Mouse (Mus musculus) limb, embryonic 14.5 days (tissue): ENCODE results near the gene Frmd3. TPM values are rescaled to one million over a fixed set of nuclear protein-coding genes. Genes with fewer than 3 reads are reported as not detected.
"Not testable (repeated sequence)": the region's sequence is repeated elsewhere in the genome, so short reads cannot be mapped to it uniquely, and the experiment has no call there.

Experiments
- ATAC-seq: fragments of 200-750 bp; cut with Nextera tagmentation; 2 replicates; pipeline ENCODE4 v1.8.0; 2017; ENCODE audit warnings: low read depth, moderate number of reproducible peaks, moderate TSS enrichment; ENCODE audit not compliant: low FRiP score
- DNase-seq: peaks from one replicate; pipeline ENCODE4 v3.0.0-alpha.2; 2015; ENCODE audit warnings: low spot score
- H3K27ac ChIP-seq: fragments of 300-500 bp; sonication (generic); replicated peaks from 2 replicates; pipeline ENCODE4 v1.5.1; 2014; ENCODE audit warnings: low read depth, mild to moderate bottlenecking, low read length, moderate library complexity, mixed read lengths
- H3K27me3 ChIP-seq: fragments of 300-500 bp; sonication (generic); 2 replicates; pipeline ENCODE4 v1.6.1; 2014; ENCODE audit warnings: low read length, mixed read lengths; ENCODE audit not compliant: control insufficient read depth, insufficient read depth
- H3K36me3 ChIP-seq: fragments of 300-500 bp; sonication (generic); 2 replicates; pipeline ENCODE4 v1.6.1; 2014; ENCODE audit warnings: mild to moderate bottlenecking, low read length, moderate library complexity, mixed read lengths; ENCODE audit not compliant: control insufficient read depth, insufficient read depth
- H3K4me1 ChIP-seq: fragments of 300-500 bp; sonication (generic); 2 replicates; pipeline ENCODE4 v1.6.1; 2014; ENCODE audit warnings: antibody characterized with exemption, low read length, mixed read lengths; ENCODE audit not compliant: control insufficient read depth, insufficient read depth
- H3K4me2 ChIP-seq: fragments of 300-500 bp; sonication (generic); replicated peaks from 2 replicates; pipeline ENCODE4 v1.6.1; 2014; ENCODE audit warnings: low read depth, mild to moderate bottlenecking, low read length, moderate library complexity; ENCODE audit not compliant: severe bottlenecking
- H3K4me3 ChIP-seq: fragments of 300-500 bp; sonication (generic); replicated peaks from 2 replicates; pipeline ENCODE4 v1.5.1; 2014; ENCODE audit warnings: low read length
- H3K9ac ChIP-seq: fragments of 300-500 bp; sonication (generic); 2 replicates; pipeline ENCODE4 v1.6.1; 2014; ENCODE audit warnings: mild to moderate bottlenecking, low read depth, low read length, moderate library complexity; ENCODE audit not compliant: severe bottlenecking
- H3K9me3 ChIP-seq: fragments of 300-500 bp; sonication (generic); 2 replicates; pipeline ENCODE4 v1.6.1; 2016; ENCODE audit warnings: low read length; ENCODE audit not compliant: control insufficient read depth
- POLR2A ChIP-seq: fragments of 200-500 bp; IDR thresholded peaks from 2 replicates; pipeline ENCODE4 v1.8.0; 2012; ENCODE audit warnings: inconsistent platforms, mild to moderate bottlenecking, moderate library complexity, borderline replicate concordance; ENCODE audit not compliant: insufficient read depth, insufficient read length; ENCODE audit errors: extremely low read depth
- WGBS: fragments of 180-500 bp; shearing (Covaris S2); extraction: QIAGEN DNeasy Blood & Tissue Kit; methylation state at CpG from one replicate; pipeline ENCODE4 v1.1.7; 2014; 5-methylcytosine and 5-hydroxymethylcytosine counted together
- polyA plus RNA-seq, 2 experiments: library from polyadenylated mRNA; depleted of rRNA in 1 of 2; stranded (reverse) in 1 of 2; unstranded in 1 of 2; fragments of >200 nt; fragmentation: Nextera tagmentation in 1 of 2; extraction: Ambion mirVana in 1 of 2; gene quantifications; 2 replicates each; pipeline versions ENCODE4 v1.2.1 to v1.2.3; 2012 to 2014

Frmd3 gene
- polyA plus RNA-seq, 2 experiments = 1.1 to 3.1 TPM

DNA sequence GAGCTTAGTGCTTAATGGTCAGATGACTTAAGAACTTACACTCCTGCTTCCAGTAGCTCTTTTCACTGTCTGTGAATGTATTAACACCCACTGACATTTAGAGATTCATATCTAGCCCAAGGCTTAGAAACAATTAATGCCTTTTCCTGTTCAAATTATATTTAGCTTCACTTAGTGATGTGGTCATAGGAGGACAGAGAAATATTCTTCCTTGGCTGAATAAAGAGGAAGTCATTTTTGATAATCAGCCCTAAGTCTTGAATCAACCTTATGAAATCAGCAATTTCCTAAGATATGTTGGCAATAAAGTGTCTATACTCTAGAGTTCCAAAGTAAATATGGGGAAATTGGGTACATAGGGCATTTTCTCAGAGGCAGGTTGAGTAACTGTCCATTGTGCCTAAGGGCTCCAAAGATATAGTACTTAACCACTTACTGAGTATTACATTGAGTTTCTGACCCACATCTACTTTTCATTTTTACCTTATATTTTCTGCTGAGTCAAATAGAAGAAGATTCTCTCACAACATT lies 188.1 kb downstream of the Frmd3 start:
- no peak for TF ChIP-seq POLR2A
- Histone ChIP-seq H3K4me3 (no peak overlapping the region), H3K27me3 (no peaks in the 10 kb centered on the region), H3K36me3 (no peaks in the 10 kb centered on the region), H3K4me2 (no peak overlapping the region), H3K9me3 (no peaks in the 10 kb centered on the region), H3K9ac (no peak overlapping the region), H3K27ac (no peak overlapping the region), H3K4me1 (no peaks in the 10 kb centered on the region)
- ATAC-seq (no peak), DNase-seq (no peak)

DNA sequence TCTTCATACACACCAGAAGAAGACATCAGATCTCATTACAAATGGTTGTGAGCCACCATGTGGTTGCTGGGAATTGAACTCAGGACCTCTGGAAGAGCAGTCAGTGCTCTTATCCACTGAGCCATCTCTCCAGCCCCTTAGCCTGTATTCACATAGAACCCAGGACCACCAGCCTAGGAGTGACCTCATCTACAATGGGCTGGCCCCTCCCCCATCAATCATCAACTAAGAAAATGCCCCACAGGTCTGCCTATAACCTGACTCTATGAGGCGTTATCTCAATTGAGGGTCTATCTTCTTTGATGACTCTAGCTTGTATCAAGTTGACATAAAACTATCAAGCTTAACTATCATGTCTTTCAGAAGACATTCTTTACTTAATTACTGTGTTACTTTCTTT lies 208.5 kb downstream of the Frmd3 start:
- not testable (repeated sequence) for DNase-seq, H3K27ac ChIP-seq, H3K27me3 ChIP-seq, H3K9ac ChIP-seq, H3K9me3 ChIP-seq, H3K4me3 ChIP-seq, ATAC-seq, H3K4me2 ChIP-seq, H3K4me1 ChIP-seq, H3K36me3 ChIP-seq
- 91% methylated on average over 1 of the region's 1 CpGs for WGBS

DNA sequence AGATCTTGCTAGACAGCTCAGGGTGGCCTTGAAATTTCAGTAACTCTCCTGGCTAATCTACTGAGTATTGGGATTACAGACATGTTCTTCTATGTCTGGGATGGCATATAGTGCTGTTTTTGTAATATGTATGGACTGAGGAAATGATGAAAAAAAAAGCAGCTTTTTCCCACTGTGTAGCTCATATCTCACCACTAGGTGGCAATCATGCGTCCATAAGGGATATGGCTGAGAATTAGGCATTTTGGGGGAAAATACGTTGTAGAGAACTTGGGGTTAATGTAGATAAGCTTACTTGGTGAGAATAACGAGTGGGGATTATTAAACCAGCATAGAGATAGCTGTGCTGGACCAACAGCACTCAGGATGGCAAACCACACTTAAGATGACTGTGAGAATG lies 209.1 kb downstream of the Frmd3 start:
- Histone ChIP-seq H3K36me3 (no peaks in the 10 kb centered on the region), H3K9ac (no peak overlapping the region), H3K4me2 (no peak overlapping the region), H3K27ac (no peak overlapping the region), H3K4me3 (no peak overlapping the region), H3K9me3 (no peaks in the 10 kb centered on the region), H3K27me3 (no peaks in the 10 kb centered on the region), H3K4me1 (no peaks in the 10 kb centered on the region)
- no peak for TF ChIP-seq POLR2A
- ATAC-seq = no peak
- WGBS = 38% methylated on average over 3 of the region's 3 CpGs
- no peak for DNase-seq

DNA sequence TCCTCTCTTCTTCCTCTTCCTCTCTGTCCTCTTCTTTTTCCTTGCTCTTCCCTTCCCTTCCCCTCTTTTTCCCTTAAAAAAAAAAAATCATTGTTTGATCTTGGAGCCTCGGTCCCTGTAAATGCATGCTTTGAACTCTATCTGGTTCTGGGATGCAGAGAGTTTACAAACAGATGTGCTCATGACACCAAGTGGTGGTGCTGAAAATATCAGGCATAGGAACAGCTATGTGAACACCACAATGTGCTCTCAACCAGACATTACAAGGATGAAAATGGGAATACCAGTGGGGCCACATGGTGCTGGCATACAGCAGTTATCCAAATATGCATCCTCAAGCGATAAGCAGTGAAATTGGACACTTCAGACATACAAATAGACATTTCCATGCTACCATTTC lies 211.0 kb downstream of the Frmd3 start:
- H3K4me2 ChIP-seq = no peak overlapping the region
- H3K27ac ChIP-seq = no peak overlapping the region
- 58% methylated on average over 2 of the region's 2 CpGs for WGBS
- no peaks in the 10 kb centered on the region for H3K36me3 ChIP-seq
- no peak overlapping the region for H3K4me3 ChIP-seq
- TF ChIP-seq POLR2A = no peak
- ATAC-seq (no peak), DNase-seq (no peak)
- no peak overlapping the region for H3K9ac ChIP-seq
- no peaks in the 10 kb centered on the region for H3K4me1 ChIP-seq
- H3K9me3 ChIP-seq = no peaks in the 10 kb centered on the region
- no peaks in the 10 kb centered on the region for H3K27me3 ChIP-seq

DNA sequence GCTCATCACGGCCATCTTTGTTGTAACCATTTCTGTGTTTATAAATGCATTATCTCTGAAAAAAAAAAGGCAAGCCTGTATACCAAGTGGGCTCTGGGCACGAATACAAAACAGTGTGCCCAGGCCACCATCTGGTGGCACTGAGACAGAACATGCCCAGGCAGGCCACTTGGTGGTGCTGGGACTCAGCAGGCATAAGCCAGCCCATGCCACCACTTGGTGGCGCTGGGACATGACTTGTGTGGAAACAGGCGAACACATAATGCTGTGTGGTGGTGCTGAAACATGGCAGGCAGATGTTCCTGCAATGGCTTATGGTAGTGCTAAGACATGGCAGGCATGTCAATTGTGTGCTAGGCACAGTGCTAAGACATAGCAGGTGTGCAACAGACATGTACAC lies 217.8 kb downstream of the Frmd3 start:
- TF ChIP-seq POLR2A = no peak
- H3K4me2 ChIP-seq = no peak overlapping the region
- H3K9me3 ChIP-seq = no peaks in the 10 kb centered on the region
- H3K9ac ChIP-seq = no peak overlapping the region
- H3K4me3 ChIP-seq = no peak overlapping the region
- no peaks in the 10 kb centered on the region for H3K27me3 ChIP-seq
- no peaks in the 10 kb centered on the region for H3K4me1 ChIP-seq
- no peak overlapping the region for H3K27ac ChIP-seq
- DNase-seq (no peak), ATAC-seq (no peak)
- no peaks in the 10 kb centered on the region for H3K36me3 ChIP-seq
- WGBS = 77% methylated on average over 4 of the region's 4 CpGs

DNA sequence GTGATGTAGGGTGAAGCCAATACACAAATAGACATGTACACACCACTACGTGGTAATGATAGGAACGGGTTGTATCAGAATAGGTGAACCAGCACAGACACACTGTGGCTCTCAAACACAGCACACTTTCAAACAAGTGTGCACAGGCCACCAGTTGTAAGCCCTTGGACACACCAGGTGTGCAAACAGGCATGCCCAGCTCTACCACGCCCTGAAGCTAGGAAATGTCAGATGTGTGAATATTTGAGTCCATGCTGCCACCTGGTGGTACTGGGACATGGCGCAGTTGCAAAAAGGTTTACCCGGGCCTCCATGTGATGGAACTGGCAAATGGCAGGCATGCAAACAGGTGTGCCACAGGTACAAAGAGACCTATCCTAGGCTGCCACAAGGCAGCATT lies 218.2 kb downstream of the Frmd3 start:
- Histone ChIP-seq H3K4me2 (no peak overlapping the region), H3K27ac (no peak overlapping the region), H3K9ac (no peak overlapping the region), H3K4me1 (no peaks in the 10 kb centered on the region), H3K9me3 (no peaks in the 10 kb centered on the region), H3K36me3 (no peaks in the 10 kb centered on the region), H3K4me3 (no peak overlapping the region), H3K27me3 (no peaks in the 10 kb centered on the region)
- 61% methylated on average over 5 of the region's 5 CpGs for WGBS
- DNase-seq (peak; percentile 33), ATAC-seq (peak; percentile 19; the same call in 1 of the 2 replicates)
- no peak for TF ChIP-seq POLR2A
